Mouse (Mus musculus) intestine, embryonic 15.5 days (tissue): ENCODE measurements around the gene Sox1. TPM values are rescaled to one million over a fixed set of nuclear protein-coding genes. Genes with fewer than 3 reads are reported as not detected.

Source experiments
- polyA plus RNA-seq: library from polyadenylated mRNA; unstranded; fragments of >200 nt; fragmentation: Nextera tagmentation; extraction: Ambion mirVana; gene quantifications from 2 replicates; pipeline ENCODE4 v1.2.1, GENCODE M21; 2015

Sox1 gene
- polyA plus RNA-seq, 1 experiment from 2014 or later = not detected

Other genes starting within 250 kb of the Sox1 start
- not detected in 2 replicates for gene A230072I06Rik, start 116.5 kb upstream of the Sox1 start, polyA plus RNA-seq
- gene Spaca7, start 177.7 kb downstream of the Sox1 start, polyA plus RNA-seq = 0.33 TPM in 1 of 2 replicates, not detected in the other